Mouse (Mus musculus): ENCODE results near the gene Hoxd13. TPM values are rescaled to one million over a fixed set of nuclear protein-coding genes. Genes with fewer than 3 reads are reported as not detected.

The Hoxd13 gene
- polyA plus RNA-seq, 1 experiment from 2014 or later, result not detected

Small RNA genes lying within 50 kb of the gene (microRNA-seq; reads per million reads assigned to microRNA genes)
- gene Gm44463, result not detected

Other genes starting within 250 kb of the Hoxd13 start
- 57.8 and 61.1 TPM in 2 replicates for gene Lnpk, start 88.9 kb upstream of the Hoxd13 start, polyA plus RNA-seq (2016; fragmentation: Nextera tagmentation; extraction: Ambion mirVana)
- gene Evx2, start 8.8 kb upstream of the Hoxd13 start, polyA plus RNA-seq (2016; fragmentation: Nextera tagmentation; extraction: Ambion mirVana), result 2.7 and 3.2 TPM in 2 replicates
- gene Hoxd12, start 6.7 kb downstream of the Hoxd13 start, polyA plus RNA-seq (2016; fragmentation: Nextera tagmentation; extraction: Ambion mirVana), result not detected in 2 replicates
- gene Hoxd11, start 11.2 kb downstream of the Hoxd13 start, polyA plus RNA-seq (2016; fragmentation: Nextera tagmentation; extraction: Ambion mirVana), result not detected in 2 replicates
- not detected in 2 replicates for gene Hoxd10, start 23.6 kb downstream of the Hoxd13 start, polyA plus RNA-seq (2016; fragmentation: Nextera tagmentation; extraction: Ambion mirVana)
- 0.10 TPM in 1 of 2 replicates, not detected in the other for gene Hoxd9, start 29.4 kb downstream of the Hoxd13 start, polyA plus RNA-seq (2016; fragmentation: Nextera tagmentation; extraction: Ambion mirVana)
- gene Hoxd8, start 36.3 kb downstream of the Hoxd13 start, polyA plus RNA-seq (2016; fragmentation: Nextera tagmentation; extraction: Ambion mirVana), result 0.14 and 0.46 TPM in 2 replicates
- gene Hoxd3, start 43.6 kb downstream of the Hoxd13 start, polyA plus RNA-seq (2016; fragmentation: Nextera tagmentation; extraction: Ambion mirVana), result 69.6 and 83.5 TPM in 2 replicates
- gene Hoxd4, start 43.6 kb downstream of the Hoxd13 start, polyA plus RNA-seq (2016; fragmentation: Nextera tagmentation; extraction: Ambion mirVana), result 3.6 and 4.6 TPM in 2 replicates
- gene Gm28230, start 58.4 kb downstream of the Hoxd13 start, polyA plus RNA-seq (2016; fragmentation: Nextera tagmentation; extraction: Ambion mirVana), result 0.66 and 1.1 TPM in 2 replicates
- gene Hoxd1, start 94.7 kb downstream of the Hoxd13 start, polyA plus RNA-seq (2016; fragmentation: Nextera tagmentation; extraction: Ambion mirVana), result 2.5 and 3.3 TPM in 2 replicates
- gene Mtx2, start 157.5 kb downstream of the Hoxd13 start, polyA plus RNA-seq (2016; fragmentation: Nextera tagmentation; extraction: Ambion mirVana), result 131 TPM in 2 replicates

Data from hindbrain, embryonic 12.5 days (tissue).